Mouse (Mus musculus) ES-CJ7 (cell line): ENCODE measurements at regions not wholly inside any gene's neighbourhood (a gene's known extent, or its start where the extent isn't known, plus 50 kb on each side); places are given as distances from the start of the nearest gene placed in this dataset.

ENCODE experiments used
- DNase-seq: peaks from one replicate; pipeline ENCODE4 v3.0.0; 2011; ENCODE audit warnings: low read depth, low spot score

DNA sequence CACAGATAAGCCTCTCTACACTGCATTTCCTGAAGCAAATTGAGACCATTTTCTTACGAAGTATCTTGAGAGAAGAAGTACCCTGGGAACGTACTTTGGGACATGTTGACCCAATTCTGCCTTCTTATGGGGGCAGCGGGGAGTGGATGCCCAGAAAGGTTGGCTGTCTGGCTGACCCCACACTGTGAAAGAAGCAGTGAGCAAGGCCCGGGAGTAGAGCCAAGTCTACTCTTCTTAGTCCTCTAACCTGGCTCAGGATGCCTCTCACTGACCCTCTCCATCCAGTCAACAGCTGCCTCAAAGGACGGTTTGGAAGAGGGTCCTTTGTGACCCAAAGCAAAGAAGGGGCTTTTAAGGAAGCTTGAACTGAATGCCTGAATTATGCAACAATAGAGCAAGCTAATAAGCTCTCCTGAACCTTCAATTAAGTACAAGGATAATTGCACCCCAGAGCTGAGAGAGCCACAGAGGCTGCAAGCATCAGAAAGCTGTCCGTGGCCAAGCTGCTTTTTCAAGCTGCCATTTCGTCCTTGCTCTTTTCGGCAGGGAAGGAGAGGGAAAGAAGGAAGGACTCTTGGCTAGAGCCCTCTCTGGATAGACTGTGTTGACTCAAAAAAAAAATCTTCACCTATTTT is 70.3 kb downstream of the Pctp start:
- DNase-seq: no peak

DNA sequence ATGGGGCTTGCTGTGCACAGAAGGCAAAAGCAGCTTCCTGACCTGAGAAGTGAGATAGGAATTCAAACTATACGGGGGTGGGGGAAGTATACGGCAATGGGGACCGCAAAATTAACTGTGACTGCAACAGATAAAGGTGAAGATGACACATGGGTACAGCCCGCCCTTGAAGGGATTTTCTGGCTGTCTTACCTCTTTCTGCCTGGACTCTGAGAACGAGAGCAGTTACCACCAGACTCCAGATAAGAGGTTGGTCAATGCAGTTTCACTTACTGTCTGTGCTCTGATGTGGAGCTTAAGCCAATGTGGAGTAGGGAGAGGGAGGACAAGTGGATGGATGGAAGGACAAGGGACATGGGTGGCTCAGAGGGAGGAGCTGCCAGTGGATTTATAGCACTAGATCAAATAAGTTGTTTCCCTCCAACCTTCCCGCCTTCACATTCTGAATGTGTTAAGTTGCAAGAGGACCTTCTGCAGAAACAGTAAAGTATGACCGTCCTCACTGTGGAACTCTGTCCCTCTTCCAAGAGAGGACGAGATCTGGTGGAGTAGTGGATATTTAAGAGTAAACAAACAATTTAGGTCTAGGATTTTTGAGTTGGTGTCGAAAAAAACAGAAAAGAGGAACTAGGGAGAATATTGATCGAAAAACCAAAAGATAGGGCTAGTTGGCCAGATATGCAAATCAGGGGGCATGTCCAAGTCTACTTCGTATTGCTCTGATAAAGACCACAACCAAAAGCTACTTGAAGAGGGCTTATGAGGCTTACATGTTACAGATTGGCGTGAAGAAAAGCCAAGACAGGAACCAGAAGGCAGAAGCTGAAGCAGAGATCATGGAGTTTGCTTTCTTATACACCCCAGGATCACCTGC is 73.3 kb downstream of the Pctp start:
- DNase-seq: no peak

DNA sequence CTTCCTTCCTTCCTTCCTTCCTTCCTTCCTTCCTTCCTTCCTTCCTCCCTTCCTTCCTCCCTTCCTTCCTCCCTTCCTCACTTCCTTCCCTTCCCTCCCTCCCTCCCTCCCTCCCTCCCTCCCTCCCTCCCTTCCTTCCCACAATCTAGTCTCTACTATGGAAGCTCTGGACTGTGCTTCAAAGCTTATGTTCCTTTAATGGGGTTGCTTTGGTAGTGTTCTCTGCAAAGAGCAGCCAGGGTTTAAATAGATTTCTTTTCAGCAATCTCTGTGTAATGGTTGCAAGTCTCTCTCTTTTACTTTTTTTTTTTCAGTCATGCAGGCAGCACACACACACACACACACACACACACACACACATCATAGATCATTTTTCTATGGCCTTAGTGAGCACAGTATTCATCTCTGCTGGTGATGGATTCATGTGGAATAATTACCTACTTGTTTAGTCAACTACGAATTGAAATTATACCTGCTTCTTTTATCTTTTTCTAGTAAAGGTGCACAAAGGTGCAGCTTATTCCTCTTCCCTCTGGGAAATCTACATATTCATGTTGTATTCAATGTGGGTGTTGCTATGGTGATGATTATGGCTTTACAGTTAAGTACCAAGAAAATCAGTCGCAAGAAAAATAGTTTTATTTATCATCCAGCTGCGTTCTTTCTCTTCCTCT is 75.1 kb downstream of the Pctp start:
- no peak for DNase-seq

DNA sequence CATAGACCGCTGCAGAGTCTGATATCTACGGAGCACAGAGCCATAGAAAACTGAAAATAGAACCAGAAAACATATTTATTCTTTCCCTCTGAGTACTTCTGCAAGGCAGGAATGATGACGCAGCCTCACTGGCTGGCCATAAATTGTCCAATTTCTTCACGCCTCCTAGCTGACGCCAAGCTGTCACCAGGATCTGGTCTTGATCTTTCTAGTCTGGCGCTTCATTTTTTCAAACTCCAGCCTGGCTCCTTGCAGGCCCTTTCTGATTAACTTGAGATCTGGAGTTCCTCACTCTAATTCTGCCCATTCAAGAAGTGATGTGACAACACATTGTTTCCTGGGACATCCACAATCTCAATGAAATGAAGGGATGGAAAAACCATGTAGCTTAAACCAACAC is 80.1 kb downstream of the Pctp start:
- no peak for DNase-seq

DNA sequence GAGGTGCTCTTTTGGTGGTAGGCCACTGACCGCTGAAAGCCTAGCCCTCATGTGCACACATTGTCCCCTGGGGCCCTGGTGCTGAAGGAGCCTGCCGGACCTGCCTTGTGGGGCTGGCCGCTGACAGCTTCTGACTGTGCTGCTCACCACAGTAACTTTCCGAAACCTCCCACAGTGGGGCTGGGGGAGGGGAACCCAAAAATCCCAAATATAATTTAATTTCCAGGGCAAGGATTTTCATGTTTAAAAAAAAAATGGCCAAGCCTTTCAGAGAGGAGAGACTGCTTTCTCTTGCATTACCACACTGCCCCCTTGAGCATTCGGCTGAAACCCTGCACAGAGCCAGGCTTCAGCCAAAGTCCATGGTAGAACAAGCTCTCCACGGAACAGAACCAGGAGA is 81.5 kb downstream of the Pctp start:
- DNase-seq: no peak

DNA sequence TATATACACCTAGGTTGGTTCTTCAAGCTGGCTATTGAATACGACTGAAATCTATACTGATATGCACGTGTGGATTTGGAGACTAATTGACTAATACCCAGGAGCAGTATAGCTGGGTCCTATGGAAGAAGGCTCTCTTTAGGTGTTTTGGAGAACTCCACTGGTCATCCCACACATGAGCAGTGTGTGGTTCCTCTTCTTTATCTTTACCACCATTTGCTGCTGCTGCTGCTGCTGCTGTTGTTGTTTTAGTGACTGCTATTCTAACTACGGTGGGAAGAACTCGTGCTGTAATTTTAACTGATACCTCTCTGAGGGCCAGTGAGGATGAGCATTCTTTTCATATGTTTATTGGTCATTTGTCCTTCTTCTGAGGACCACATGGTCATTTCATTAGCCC is 86.9 kb downstream of the Pctp start:
- no peak for DNase-seq

DNA sequence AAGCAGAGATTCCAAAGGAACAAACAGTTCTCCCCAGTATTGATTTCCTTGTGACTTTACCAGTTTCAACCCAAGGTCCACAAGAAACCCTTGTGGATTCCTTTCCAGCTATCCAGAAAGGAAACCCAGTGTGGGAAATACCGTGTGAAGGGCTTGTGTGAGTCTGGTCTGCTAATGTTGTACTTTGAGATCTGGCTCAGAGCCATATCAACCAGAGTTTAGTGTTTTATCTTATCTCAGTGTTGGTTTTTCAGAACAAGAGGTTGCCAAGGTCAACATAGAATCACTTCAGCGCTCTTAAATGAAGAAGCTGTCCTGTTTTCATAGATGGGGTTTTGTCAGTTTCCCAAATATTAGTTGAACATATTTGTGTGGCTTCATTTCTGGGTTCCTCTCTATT is 88.1 kb downstream of the Pctp start:
- no peak for DNase-seq

DNA sequence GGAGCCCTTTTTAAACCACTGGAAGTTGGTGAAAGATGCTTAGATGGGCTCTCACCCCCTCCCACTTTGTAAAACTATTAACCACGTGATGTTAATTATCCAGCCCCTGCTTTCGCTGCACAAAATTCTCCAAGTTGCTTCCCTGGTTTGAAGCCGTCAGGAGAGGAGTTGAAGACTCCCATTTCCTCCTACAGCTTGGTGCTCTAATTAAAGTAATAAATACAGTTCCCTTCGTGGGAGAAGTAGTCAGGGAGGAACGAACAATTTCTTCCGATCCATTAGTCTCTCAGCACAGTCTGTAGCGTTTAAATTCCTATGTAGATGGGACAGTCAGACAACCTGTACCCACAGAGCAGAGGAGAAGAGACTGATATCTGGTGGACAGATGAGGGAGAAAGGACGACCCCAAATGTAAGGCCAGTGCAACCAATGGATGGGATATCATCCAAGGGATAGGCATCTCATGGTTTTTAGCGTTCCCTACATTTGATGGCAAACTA is 101.4 kb downstream of the Pctp start:
- DNase-seq: no peak

DNA sequence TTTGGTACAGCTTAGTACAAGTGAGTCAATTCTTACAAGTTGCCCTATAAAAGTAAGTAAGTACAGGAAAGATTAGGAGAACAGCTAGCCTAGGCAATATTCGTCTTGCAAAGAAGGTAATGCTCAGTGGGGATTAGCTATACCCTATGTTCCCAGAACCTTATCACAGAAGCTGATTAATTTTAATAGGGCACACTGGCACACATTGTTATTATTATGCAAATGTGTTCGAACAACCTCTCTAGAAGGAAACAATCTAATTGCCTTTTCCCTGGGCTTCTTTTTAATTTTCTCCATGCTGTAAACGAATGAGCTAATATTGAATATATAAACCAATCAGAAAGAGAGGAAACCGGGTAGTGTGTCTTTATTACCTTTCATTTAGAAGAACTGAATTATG is 104.2 kb downstream of the Pctp start:
- DNase-seq: no peak

DNA sequence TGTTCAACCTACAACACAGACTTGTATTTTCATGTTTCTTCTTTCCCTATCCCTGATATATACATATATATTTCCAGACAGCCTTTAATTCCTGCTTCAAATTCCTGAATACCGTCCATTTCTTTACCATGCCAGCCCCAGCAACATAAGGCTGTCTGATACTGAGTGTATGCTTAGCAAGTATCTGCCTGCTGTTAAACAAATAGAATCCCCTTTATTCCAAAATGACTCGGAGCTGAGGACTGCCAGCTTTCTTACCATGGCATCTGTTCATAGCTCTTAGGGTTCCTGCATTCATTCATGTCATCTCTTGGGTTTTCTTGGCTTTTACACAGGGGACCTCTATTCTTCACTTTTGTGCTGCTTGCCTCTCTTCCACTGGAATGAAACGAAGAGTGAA is 105.8 kb downstream of the Pctp start:
- no peak for DNase-seq

DNA sequence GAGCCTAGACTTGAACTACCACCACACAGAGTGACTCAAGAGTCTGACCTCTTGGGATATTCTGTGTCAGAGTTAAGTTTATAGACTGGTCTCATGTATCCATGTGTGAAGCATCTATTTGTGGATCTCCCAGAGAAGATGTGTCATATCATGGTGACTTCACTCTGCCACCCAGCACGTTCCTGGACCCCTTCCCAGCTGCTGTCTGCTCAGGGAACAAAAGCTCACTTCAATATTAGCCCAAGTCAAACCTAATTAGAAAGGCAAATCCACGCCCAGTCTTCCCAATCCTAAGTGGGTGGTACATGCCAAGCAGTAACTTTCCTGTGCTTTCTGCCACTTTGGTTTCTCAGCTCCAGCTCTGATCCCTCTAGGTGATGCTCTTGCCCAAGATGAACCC is 94.1 kb upstream of the Ankfn1 start:
- DNase-seq: no peak

DNA sequence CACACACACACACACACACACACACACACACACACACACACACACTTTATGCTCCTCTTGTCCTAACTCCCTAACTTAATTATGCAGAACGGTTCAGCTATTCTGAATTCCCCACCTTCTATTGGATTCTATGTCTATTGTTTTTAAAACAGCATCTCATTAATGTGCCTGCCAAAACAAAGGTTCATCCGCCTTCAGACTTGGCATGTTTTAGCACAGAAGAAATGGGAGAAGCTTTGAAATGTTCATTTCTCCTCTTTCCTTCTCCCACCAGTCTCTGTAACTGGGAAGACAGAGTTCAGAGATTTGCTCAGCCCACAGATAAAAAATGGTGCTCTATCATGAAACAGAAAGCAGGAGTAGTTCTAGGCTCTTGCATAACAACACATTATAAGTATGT is 90.1 kb upstream of the Ankfn1 start:
- DNase-seq: no peak

DNA sequence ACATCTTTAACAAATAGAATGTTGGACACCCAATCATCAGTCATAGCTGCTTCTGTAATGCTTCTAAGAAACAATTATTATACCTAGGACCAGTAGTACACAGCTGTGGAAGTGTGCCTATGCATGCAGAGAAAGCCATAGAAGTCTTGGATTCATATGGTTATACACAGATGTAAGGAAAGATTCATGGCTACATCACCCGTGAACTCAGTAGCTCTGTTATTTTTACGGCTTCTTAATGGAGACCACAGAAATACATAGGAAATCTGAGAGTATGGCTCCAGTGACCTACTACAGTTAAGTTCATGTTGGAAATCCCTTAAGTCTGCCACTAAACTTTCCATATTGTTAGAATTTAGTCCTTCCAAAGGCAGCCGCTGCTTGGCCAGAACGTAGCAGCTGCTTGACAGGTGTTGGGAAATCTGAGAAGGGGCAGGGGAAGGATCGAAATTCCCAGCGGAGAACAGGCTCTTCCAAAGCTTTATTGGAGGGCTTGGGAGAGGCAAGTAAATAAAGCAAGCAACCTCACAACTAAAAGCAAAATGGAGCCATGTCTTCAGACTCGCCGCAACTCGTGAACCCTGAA is 78.8 kb upstream of the Ankfn1 start:
- DNase-seq: no peak

DNA sequence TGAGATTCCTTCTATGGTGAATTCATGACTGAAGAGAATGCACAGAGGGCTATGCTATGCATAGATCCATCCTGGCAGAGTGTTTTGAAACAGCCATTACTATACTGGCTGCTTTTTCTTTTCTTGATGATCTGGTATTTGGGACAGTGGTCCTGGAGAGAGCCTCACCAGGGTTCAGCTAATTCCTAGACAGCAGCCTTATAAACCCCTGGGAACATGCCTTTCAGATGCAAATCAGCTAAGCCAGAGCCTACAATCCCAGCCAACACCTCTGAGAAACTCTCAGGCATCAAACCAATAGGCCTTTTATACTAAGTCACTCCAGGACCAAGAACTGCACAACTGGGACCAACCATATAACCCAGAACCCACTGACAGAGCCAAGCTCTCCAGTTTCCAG is 64.4 kb upstream of the Ankfn1 start:
- peak; percentile 10 for DNase-seq

DNA sequence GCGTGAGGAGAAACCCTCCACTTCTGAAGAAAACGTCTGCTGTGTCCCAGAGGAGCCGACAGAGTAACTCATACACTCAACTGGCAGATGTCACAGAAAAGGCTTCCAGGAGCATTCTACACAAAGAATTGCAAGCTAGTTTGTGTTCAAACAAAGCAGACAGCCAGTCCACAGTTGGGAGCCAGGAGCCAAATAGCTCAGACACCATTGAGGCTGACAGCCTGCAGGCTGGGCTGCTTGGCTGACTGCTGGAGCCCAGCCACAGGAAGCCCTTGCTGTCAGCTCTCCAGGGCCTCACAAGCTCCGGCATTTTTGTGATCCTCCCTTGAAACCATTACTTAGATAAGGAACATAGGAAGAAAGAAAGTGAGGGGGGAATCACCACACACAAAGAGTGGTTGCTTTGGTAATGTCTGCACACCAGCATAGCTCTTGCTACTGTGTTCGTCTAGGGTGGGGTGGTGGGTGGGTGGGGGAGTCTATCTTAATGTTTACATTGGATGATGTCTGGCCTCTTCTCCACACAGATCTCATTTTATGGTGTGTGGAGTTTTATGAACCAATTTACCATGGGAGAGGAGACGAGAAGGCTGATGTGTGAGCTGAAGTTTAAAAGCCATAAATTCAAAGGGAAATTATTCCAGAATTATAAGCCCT is 62.3 kb upstream of the Ankfn1 start:
- DNase-seq: no peak

DNA sequence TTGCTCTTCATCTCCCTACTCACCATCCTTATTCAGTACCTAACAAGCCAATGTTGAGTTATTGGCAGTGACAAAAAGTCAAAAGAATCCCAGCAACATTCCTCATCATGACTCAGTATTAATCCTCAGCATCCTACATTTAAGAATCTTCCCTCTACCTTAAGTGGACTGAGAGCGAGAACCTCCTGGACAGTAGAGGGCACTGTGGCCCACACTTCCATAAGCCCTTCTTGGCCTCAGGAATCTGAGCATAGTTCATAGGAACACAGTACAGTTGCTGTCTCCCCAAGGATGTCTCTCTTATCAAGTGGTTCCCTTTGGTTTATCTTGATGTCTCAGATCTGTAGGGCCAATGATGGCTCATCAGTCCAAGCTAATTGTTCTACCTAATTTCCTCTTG is 60.5 kb upstream of the Ankfn1 start:
- peak; percentile 19 for DNase-seq

DNA sequence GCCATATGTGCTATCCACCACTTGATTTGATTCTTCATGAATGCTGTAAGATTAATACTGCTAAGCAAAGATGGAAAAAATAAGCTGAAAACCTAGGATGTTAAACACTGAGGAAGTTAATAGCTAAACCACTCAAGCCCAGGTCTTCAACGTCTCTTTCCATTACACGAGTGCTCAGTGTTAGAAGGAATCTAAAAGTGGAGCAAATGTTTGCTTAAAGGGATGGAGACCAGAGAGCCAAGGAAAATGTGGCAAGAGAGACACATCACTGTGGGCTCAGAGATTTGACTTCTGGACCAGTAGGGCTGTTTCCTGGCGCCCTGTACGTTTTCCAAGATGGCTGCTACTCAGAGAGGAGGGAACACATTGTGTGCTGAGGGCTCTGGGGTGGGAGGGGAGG is 59.4 kb upstream of the Ankfn1 start:
- no peak for DNase-seq

DNA sequence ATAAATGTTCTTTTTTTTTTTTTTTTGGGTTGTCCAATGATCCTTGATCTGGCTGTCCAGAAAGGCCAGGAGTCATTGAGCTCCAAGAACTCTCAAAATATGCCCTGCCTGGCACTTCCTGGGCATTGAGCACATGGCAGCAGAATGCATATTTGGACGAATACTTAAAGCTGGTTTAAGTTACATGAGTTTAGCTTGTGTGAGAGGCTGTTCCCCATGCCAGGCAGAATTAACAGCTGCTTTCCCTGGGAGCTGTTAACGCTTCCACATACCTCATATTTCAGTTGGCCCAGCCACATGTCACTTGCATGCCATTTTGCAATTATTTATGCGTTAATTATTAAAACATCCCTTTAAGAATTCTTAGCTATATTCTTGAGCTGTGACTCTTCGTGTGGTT is 56.6 kb upstream of the Ankfn1 start:
- no peak for DNase-seq

DNA sequence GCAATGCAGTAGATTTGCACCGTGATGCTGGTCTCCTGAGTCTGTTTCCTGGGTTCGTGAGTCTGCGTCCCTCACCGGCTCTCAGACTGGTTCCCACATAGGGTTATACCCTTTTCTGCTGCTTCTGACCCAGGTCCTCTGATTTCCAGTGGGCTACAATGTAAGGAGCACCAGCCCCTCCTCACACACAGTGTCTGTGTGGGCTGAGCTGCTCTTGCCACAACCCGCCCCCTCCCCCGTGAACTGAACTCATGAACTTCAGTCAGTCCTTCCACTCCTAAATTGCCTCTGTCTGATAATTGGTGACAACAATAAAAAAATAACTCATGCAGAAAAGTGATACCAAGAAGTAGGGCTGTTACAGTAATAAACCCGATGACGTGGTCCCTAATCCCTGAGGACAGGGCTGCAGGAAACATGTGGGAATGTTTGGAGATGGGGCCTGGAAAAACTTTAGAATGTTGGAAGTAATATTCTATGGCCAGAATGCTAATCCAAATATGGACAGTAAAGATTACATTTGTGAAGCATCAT is 54.2 kb upstream of the Ankfn1 start:
- DNase-seq: no peak
